Mouse (Mus musculus): Measurements from ENCODE around the gene Mfsd8.
"Not testable (repeated sequence)": the region's sequence is repeated elsewhere in the genome, so short reads cannot be mapped to it uniquely, and the experiment has no call there.

Mfsd8 gene

DNA sequence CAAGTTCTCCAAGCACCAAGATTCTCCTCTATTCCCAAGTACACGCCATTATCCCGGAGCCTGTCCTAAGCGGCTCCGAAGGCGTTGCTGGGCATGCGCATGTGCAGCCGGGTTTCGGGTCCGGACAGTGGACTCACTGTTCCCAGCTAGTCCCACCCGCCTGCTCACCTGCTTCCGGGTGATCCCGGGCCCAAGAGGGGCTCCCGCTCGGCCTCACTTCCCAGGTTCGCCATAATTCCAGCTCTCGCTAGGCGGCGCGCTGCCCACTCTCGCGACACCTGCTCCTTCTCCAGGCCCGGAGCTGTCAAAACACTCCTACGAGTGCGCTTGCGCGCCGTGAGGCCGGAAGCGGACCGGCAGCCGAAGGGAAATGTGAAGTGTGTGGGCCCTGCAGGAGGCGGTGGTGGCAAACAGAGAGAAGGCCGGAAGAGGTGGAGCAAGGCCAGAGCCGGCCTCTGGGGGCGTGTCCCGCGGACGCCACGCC is at the start of gene Mfsd8:
Gene Mfsd8 (minus strand): TSS at position 414 of the 484 bp plus-strand sequence.
- peak; percentile 89 for DNase-seq (ENCODE audit: low spot score)

GRCm38 (mm10) chr3:40894336-40894735 is 47.6 kb upstream of the Mfsd8 start:
- DNase-seq (ENCODE audit: low spot score) = not testable (repeated sequence)

DNA sequence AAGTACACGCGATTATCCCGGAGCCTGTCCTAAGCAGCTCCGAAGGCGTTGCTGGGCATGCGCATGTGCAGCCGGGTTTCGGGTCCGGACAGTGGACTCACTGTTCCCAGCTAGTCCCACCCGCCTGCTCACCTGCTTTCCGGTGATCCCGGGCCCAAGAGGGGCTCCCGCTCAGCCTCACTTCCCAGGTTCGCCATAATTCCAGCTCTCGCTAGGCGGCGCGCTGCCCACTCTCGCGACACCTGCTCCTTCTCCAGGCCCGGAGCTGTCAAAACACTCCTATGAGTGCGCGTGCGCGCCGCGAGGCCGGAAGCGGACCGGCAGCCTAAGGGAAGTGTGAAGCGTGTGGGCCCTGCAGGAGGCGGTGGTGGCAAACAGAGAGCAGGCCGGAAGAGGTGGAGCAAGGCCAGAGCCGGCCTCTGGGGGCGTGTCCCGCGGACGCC is 47.2 kb upstream of the Mfsd8 start:
- DNase-seq (ENCODE audit: low spot score) = peak; percentile 97

- DNase-seq (ENCODE audit: low spot score) = not testable (repeated sequence)
Observed at GRCm38 (mm10) chr3:40853123-40853738, 6.5 kb upstream of the Mfsd8 start.

GRCm38 (mm10) chr3:40847936-40848335 is 1.2 kb upstream of the Mfsd8 start:
- not testable (repeated sequence) for DNase-seq (ENCODE audit: low spot score)

DNA sequence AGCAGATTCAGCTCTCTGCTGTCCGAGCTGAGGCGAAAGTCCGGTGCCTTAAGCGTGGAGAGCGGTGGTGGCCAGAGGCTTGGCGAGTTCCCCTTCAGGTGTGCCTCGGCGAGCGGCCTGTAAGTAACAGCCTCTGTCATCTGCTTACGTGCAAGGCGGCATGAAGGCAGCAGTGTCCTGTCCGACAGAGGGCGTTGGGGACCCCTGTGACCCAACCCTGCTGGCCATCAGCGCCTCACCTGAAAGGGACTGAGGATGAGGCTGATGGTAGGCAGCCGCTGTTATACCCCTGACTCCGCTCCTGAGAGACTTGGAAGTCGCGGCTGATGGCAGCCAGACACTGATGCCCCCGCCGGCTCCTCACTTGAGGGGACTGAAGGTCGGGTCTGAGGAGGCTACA is 332 bp upstream of the Mfsd8 start:
- DNase-seq (ENCODE audit: low spot score) = peak; percentile 50

DNA sequence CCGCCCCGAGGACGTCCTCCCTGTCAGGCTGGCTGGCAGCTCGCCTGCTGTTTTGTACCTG is 101 bp upstream of the Mfsd8 start, which contains the start of gene Abhd18:
Gene Abhd18 (plus strand): TSS at position 14 of the 61 bp plus-strand sequence.
- not testable (repeated sequence) for DNase-seq (ENCODE audit: low spot score)

- not testable (repeated sequence) for DNase-seq (ENCODE audit: low spot score)
Observed at GRCm38 (mm10) chr3:40845521-40845920, 1.2 kb downstream of the Mfsd8 start.

GRCm38 (mm10) chr3:40813275-40813674 is 33.4 kb downstream of the Mfsd8 start:
- DNase-seq (ENCODE audit: low spot score) = no peak

- no peak for DNase-seq (ENCODE audit: low spot score)
Observed at GRCm38 (mm10) chr3:40809894-40810293, 36.8 kb downstream of the Mfsd8 start.

DNA sequence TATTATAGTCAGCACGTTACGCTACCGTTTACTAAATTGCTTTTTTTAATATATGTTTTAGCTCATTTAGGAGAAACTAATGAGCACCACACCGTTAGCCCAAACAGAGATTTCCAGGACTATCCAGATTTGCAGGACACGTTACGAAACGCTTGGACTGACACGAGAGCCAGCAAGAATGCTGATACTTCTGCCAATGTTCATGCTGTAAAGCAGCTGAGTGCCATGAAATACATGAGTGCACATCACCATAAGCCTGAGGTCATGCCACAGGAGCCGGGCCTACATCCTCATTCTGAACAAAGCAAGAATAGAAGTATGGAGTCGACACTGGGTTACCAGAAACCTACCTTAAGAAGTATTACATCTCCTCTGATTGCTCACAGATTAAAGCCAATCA is 38.0 kb downstream of the Mfsd8 start:
- no peak for DNase-seq (ENCODE audit: low spot score)

- no peak for DNase-seq (ENCODE audit: low spot score)
Observed at GRCm38 (mm10) chr3:40806871-40807270, 39.8 kb downstream of the Mfsd8 start.

GRCm38 (mm10) chr3:40800373-40800823 is 46.3 kb downstream of the Mfsd8 start:
- DNase-seq (ENCODE audit: low spot score) = peak; percentile 55

- DNase-seq (ENCODE audit: low spot score) = peak; percentile 97
Observed at GRCm38 (mm10) chr3:40799530-40800372, 46.9 kb downstream of the Mfsd8 start, which contains the start of gene Plk4. Gene Plk4 (plus strand): TSS chr3:40800019.

- peak; percentile 80 for DNase-seq (ENCODE audit: low spot score)
Observed at GRCm38 (mm10) chr3:40798500-40798899, 48.2 kb downstream of the Mfsd8 start.

DNA sequence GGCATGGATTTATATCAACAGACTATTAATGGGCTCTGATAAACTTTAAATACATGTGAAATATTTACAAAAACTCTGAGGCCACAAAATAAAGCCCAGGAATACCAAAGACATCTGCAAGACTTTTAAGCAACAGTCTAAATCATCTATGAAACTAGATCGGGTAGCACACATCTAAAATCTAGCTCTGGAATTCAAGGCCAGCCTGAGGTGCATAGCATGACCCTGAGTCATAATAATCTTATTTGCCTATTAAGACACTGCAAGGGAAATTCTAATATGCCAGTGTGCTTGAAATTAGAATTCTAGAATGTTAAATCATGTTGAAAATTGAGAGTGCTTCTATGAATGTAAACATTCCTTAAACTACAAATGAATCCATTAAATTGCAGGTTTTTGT is 48.6 kb downstream of the Mfsd8 start:
- no peak for DNase-seq (ENCODE audit: low spot score)

GRCm38 (mm10) chr3:40793783-40794182 is 52.9 kb downstream of the Mfsd8 start:
- no peak for DNase-seq (ENCODE audit: low spot score)

Measured in c-Kit-positive CD71-positive TER-119-positive erythroid progenitor cells, embryonic 14.5 days (primary cell).